ENCODE assay signal across 33 mouse cellular contexts in the genomic region with DNA sequence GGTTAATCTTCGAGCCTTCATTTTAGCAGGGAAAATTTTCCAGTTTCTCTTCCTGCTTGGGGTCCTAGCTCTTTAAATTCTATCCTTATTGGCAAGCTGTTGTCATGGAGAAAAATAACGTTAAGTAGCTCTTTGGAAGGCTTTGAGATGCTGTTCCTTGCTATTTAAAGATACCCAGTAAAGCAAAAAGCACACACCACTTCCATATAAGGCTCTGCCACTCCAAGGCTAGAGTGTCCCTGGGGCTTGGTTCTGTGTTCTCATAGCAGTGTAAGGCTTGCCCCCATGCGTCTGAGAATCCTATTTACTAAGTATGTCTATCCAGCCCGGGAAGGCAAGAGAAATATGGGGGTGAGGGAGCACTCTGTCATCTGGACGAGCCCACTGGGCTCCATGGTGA. TPM values are rescaled to one million over a fixed set of nuclear protein-coding genes. Genes with fewer than 3 reads are reported as not detected.
DNase-seq lines count a peak whose midpoint lies in the region; ATAC-seq lines count a peak whose summit lies in the region.
"Had no signal": no experiment of that assay in that cellular context is flagged by ENCODE, and none has a peak within 500 bp of the region (broad histone marks: within the 10 kb centered on the region; RNA-seq: fewer than 3 reads in every experiment).

No protein-coding gene starts in this region.

- no peaks in the 10 kb centered on the region for H3K9me3 ChIP-seq in heart, embryonic 16.5 days (replicated peaks; ENCODE audit: control insufficient read depth, low read length)
- no peaks in the 10 kb centered on the region for H3K9me3 ChIP-seq in lung, embryonic 16.5 days (ENCODE audit: control insufficient read depth, low read length)
- H3K9me3 ChIP-seq: embryonic facial prominence, embryonic 12.5 days; forebrain, embryonic 15.5 days; limb, embryonic 12.5 days; liver, embryonic 15.5 days; midbrain, embryonic 15.5 days; neural tube, embryonic 12.5 days had no signal

- no peak overlapping the region for H3K4me3 ChIP-seq in heart, embryonic 16.5 days (ENCODE audit: low read length)
- H3K4me3 ChIP-seq in lung, embryonic 16.5 days (ENCODE audit: low read length), result no peak overlapping the region
- H3K4me3 ChIP-seq: embryonic facial prominence, embryonic 12.5 days; forebrain, embryonic 15.5 days; heart, adult 2 months; limb, embryonic 12.5 days; liver, embryonic 15.5 days; midbrain, embryonic 15.5 days; myocyte; neural tube, embryonic 12.5 days had no signal

- no peak overlapping the region for H3K4me2 ChIP-seq in heart, embryonic 16.5 days (ENCODE audit: low read depth, low read length)
- H3K4me2 ChIP-seq in lung, embryonic 16.5 days (ENCODE audit: low read depth, low read length), result no peak overlapping the region
- H3K4me2 ChIP-seq: embryonic facial prominence, embryonic 12.5 days; forebrain, embryonic 15.5 days; limb, embryonic 12.5 days; liver, embryonic 15.5 days; lung, embryonic 14.5 days; midbrain, embryonic 15.5 days; neural tube, embryonic 12.5 days had no signal

- H3K27me3 ChIP-seq in heart, embryonic 16.5 days (ENCODE audit: control insufficient read depth, insufficient read depth, low read length), result no peaks in the 10 kb centered on the region
- no peaks in the 10 kb centered on the region for H3K27me3 ChIP-seq in lung, embryonic 16.5 days (ENCODE audit: control insufficient read depth, insufficient read depth, low read depth, low read length)
- H3K27me3 ChIP-seq: embryonic facial prominence, embryonic 12.5 days; forebrain, embryonic 15.5 days; limb, embryonic 12.5 days; liver, embryonic 15.5 days; midbrain, embryonic 15.5 days; neural tube, embryonic 12.5 days had no signal

- no peak for DNase-seq in frontal cortex, postnatal 14 days (ENCODE audit: low spot score in 2 of 2)
- DNase-seq in heart, adult 18-20 months, result no peak
- DNase-seq in lung, postnatal 14 days, result no peak
- DNase-seq in right cerebral cortex, postnatal 4 days, result peak; percentile 21
- DNase-seq in right cerebral cortex, adult 2 months (ENCODE audit: low spot score in 2 of 2), result no peak
- DNase-seq: adrenal gland, postnatal 10 days; cerebellum, adult 11-12 months; cerebellum, adult 9-11 months; embryo, embryonic 11 days; gastrocnemius, postnatal 25 days; heart, adult 2 months; heart, postnatal 14 days; kidney, adult 8-10 months; kidney, postnatal 4 days; lung, embryonic 14.5 days; right cerebral cortex, postnatal 14 days; spleen, adult 18-20 months; thymus, postnatal 14 days had no signal

- H3K27ac ChIP-seq in heart, embryonic 16.5 days (ENCODE audit: low read length), result no peak overlapping the region
- no peak overlapping the region for H3K27ac ChIP-seq in lung, embryonic 16.5 days (ENCODE audit: low read length)
- H3K27ac ChIP-seq: embryonic facial prominence, embryonic 12.5 days; forebrain, embryonic 15.5 days; heart, adult 2 months; kidney, postnatal 0 days; limb, embryonic 12.5 days; liver, embryonic 15.5 days; macrophage; midbrain, embryonic 15.5 days; neural tube, embryonic 12.5 days had no signal

- H3K36me3 ChIP-seq in heart, embryonic 16.5 days (ENCODE audit: control insufficient read depth, insufficient read depth), result no peaks in the 10 kb centered on the region
- H3K36me3 ChIP-seq in lung, embryonic 16.5 days (ENCODE audit: control insufficient read depth, insufficient read depth, low read length), result no peaks in the 10 kb centered on the region
- H3K36me3 ChIP-seq: embryonic facial prominence, embryonic 12.5 days; forebrain, embryonic 15.5 days; G1E; limb, embryonic 12.5 days; liver, embryonic 15.5 days; midbrain, embryonic 15.5 days; neural tube, embryonic 12.5 days had no signal

- no peak overlapping the region for H3K9ac ChIP-seq in heart, embryonic 16.5 days (ENCODE audit: low read length)
- no peak overlapping the region for H3K9ac ChIP-seq in lung, embryonic 16.5 days (ENCODE audit: low read length)
- H3K9ac ChIP-seq: embryonic facial prominence, embryonic 12.5 days; forebrain, embryonic 15.5 days; limb, embryonic 12.5 days; liver, embryonic 15.5 days; lung, embryonic 14.5 days; midbrain, embryonic 15.5 days; neural tube, embryonic 12.5 days had no signal

- peaks cover 6% of the 10 kb centered on the region for H3K4me1 ChIP-seq in heart, embryonic 16.5 days (ENCODE audit: control insufficient read depth, insufficient read depth, low read length)
- no peaks in the 10 kb centered on the region for H3K4me1 ChIP-seq in lung, embryonic 16.5 days (replicated peaks; ENCODE audit: control insufficient read depth, insufficient read depth, low read length)
- H3K4me1 ChIP-seq: embryonic facial prominence, embryonic 12.5 days; forebrain, embryonic 15.5 days; limb, embryonic 12.5 days; liver, embryonic 15.5 days; midbrain, embryonic 15.5 days; neural tube, embryonic 12.5 days had no signal

- WGBS in heart, embryonic 16.5 days, result 42% methylated on average over 5 of the region's 5 CpGs
- WGBS in lung, embryonic 16.5 days, result 60% methylated on average over 5 of the region's 5 CpGs

- peak; percentile 84 for ATAC-seq in frontal cortex, adult (ENCODE audit: low TSS enrichment)
- ATAC-seq in heart, embryonic 16.5 days (replicated peaks; ENCODE audit: extremely low read depth, insufficient read depth, low FRiP score), result peak; percentile 58; the same call in 1 of the 2 replicates
- peak; percentile 28; the same call in 1 of the 2 replicates for ATAC-seq in lung, embryonic 16.5 days (ENCODE audit: low read depth)
- ATAC-seq: forebrain, embryonic 15.5 days; intestine, embryonic 16.5 days; midbrain, embryonic 15.5 days had no signal

RNA-seq across cellular contexts. Expression of a gene that starts 56.7 kb away (rescaled TPM):
- polyA plus RNA-seq in heart, embryonic 16.5 days (2015; fragmentation: Nextera tagmentation; extraction: Ambion mirVana), result 0.43 and 0.62 TPM in 2 replicates
- total RNA-seq in heart, adult 18-20 months (2021), result under 1 TPM; 0.23 to 0.37 TPM
- polyA plus RNA-seq in lung, embryonic 16.5 days (2015; fragmentation: Nextera tagmentation; extraction: Ambion mirVana), result 0.83 and 0.98 TPM in 2 replicates
- total RNA-seq: liver, adult 2 months had no signal
- polyA plus RNA-seq: G1E; liver, adult 2 months had no signal

Comparison
In these comparisons a context has a peak if more than half of its experiments do, and no peak if none do; other contexts are left out.
1. ATAC-seq: peak in every context shown above with its lines; median percentile 84 in frontal cortex, adult; 58 in heart, embryonic 16.5 days; 28 in lung, embryonic 16.5 days.